Mouse (Mus musculus): ENCODE measurements around the gene Gm27029.

DNA sequence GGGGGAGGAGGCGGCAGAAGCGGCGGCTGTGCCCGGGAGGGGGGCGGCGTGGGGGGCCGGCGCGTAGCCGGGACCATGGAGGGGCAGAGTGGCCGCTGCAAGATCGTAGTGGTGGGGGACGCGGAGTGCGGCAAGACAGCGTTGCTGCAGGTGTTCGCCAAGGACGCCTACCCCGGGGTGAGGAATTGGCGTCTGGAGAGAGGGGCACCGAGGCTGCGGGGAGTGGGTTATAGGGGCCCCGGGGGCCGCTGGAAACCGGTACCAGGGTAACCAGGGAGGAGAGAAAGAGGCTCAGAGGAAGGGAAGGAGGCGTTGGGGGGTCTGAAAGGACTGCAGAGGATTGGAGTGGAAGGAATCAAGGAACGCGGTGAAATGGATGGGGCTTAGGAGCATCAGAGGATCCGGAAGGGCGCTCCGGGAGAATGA, 43.7 kb upstream of the Gm27029 start:
- TF ChIP-seq POLR2A (IDR thresholded peaks at IDR 0.05; ENCODE audit: control insufficient read depth, extremely low read depth, insufficient read depth, low read length, poor library complexity) (no peak), CTCF (IDR thresholded peaks at IDR 0.05; ENCODE audit: borderline replicate concordance, control insufficient read depth, extremely low read depth, insufficient read depth, low read length, poor library complexity) (no peak)
